Mouse (Mus musculus) embryonic facial prominence, embryonic 12.5 days (tissue): Measurements from ENCODE around the gene Mpv17l. TPM values are rescaled to one million over a fixed set of nuclear protein-coding genes. Genes with fewer than 3 reads are reported as not detected.

Experiments used
- ATAC-seq: fragments of 200-750 bp; cut with Nextera tagmentation; 2 replicates; pipeline ENCODE4 v1.8.0; 2017; ENCODE audit not compliant: insufficient number of reproducible peaks, insufficient read depth, low FRiP score, low TSS enrichment
- H3K27ac ChIP-seq: fragments of 300-500 bp; sonication (generic); 2 replicates; pipeline ENCODE4 v1.5.1; 2016; ENCODE audit warnings: mild to moderate bottlenecking
- H3K27me3 ChIP-seq: fragments of 300-500 bp; sonication (generic); 2 replicates; pipeline ENCODE4 v1.6.1; 2016; ENCODE audit warnings: mild to moderate bottlenecking, moderate library complexity
- H3K36me3 ChIP-seq: fragments of 300-500 bp; sonication (generic); 2 replicates; pipeline ENCODE4 v1.6.1; 2016; ENCODE audit warnings: mild to moderate bottlenecking
- H3K4me1 ChIP-seq: fragments of 300-500 bp; sonication (generic); 2 replicates; pipeline ENCODE4 v1.6.1; 2016
- H3K4me2 ChIP-seq: fragments of 300-500 bp; sonication (generic); replicated peaks from 2 replicates; pipeline ENCODE4 v1.6.1; 2016; ENCODE audit warnings: mild to moderate bottlenecking, moderate library complexity
- H3K4me3 ChIP-seq: fragments of 300-500 bp; sonication (generic); 2 replicates; pipeline ENCODE4 v1.5.1; 2016; ENCODE audit warnings: mild to moderate bottlenecking
- H3K9ac ChIP-seq: fragments of 300-500 bp; sonication (generic); 2 replicates; pipeline ENCODE4 v1.6.1; 2016; ENCODE audit warnings: mild to moderate bottlenecking, moderate library complexity
- H3K9me3 ChIP-seq: fragments of 300-500 bp; sonication (generic); 2 replicates; pipeline ENCODE4 v1.6.1; 2016; ENCODE audit warnings: mild to moderate bottlenecking, moderate library complexity
- WGBS: fragments of 180-500 bp; shearing (Covaris S2); methylation state at CpG from one replicate; pipeline ENCODE4 v1.1.7; 2016; 5-methylcytosine and 5-hydroxymethylcytosine counted together
- polyA plus RNA-seq: library from polyadenylated mRNA; unstranded; fragments of >200 nt; fragmentation: Nextera tagmentation; extraction: Ambion mirVana; gene quantifications from 2 replicates; pipeline ENCODE4 v1.2.1, GENCODE M21; 2016

Gene Mpv17l
- polyA plus RNA-seq, 1 experiment from 2014 or later: 3.7 TPM

GRCm38 (mm10) chr16:13983161-13983560 lies 80.2 kb downstream of the Mpv17l start:
- ATAC-seq: no peak
- no peak overlapping the region for H3K27ac ChIP-seq
- no peak overlapping the region for H3K9ac ChIP-seq
- 88% methylated on average over 5 of the region's 5 CpGs for WGBS
- no peaks in the 10 kb centered on the region for H3K27me3 ChIP-seq
- H3K4me1 ChIP-seq: 0 out of 2 replicates have a peak, but pooled peaks cover 3% of the 10 kb centered on the region
- H3K4me3 ChIP-seq: no peak overlapping the region
- H3K4me2 ChIP-seq: no peak overlapping the region
- H3K9me3 ChIP-seq: no peaks in the 10 kb centered on the region
- no peaks in the 10 kb centered on the region for H3K36me3 ChIP-seq

GRCm38 (mm10) chr16:13986197-13986573 lies 83.2 kb downstream of the Mpv17l start:
- H3K9me3 ChIP-seq: no peaks in the 10 kb centered on the region
- no peaks in the 10 kb centered on the region for H3K27me3 ChIP-seq
- 63% methylated on average over 3 of the region's 3 CpGs for WGBS
- H3K27ac ChIP-seq: no peak overlapping the region
- peak overlapping the region; percentile 52; the same call in 1 of the 2 replicates for H3K9ac ChIP-seq
- H3K4me3 ChIP-seq: peak overlapping the region; percentile 55
- no peak for ATAC-seq
- peak overlapping the region; percentile 81 for H3K4me2 ChIP-seq
- H3K36me3 ChIP-seq: no peaks in the 10 kb centered on the region
- 0 out of 2 replicates have a peak, but pooled peaks cover 3% of the 10 kb centered on the region for H3K4me1 ChIP-seq

DNA sequence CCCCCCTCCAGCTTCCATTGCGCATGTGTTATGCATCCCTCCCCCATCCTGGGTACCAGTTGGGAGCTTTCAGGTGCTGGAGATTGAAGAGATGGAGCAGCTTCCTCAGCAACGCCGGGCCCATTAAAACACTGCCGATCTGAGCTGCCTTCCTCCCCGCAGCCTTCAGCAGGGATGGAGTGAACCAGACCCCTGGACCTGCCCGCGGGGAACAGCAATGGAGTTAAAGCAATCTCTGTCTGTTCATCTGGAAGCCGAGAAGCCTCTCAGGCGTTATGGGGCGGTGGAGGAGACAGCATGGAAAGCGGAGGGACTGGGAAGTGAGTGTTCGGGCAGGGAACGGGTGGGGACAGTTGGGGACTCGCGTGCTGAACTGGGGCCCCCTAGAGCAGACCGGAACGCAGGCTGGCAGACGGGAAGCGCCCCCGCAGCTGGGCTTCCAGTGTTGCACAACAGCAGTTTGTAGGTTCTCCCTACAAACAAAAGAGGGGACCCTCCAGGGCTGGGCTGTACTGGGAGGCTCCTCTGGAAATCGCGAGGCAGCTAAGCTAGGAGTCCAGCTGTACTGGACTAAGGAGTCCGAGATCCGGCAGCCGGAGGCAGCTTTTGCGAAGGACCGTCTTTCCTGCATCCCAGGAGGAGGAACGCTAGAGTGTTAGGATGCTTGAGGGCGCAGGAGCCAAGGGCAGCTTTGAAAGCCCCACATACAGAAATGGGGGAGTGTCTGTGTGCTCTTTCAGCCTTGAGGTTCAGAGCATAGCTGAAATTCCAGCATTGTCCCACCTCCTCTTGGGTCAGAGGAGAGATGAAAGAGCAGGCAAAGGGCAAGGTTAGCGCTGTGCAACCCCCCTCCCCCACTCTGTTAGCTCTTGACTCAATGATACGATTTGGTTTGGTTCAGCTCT lies 83.9 kb downstream of the Mpv17l start, which contains the start of the genes 2900011O08Rik and Ifitm7:
2900011O08Rik (plus strand) TSS at position 31 of the 905 bp plus-strand sequence.
Ifitm7 (minus strand) TSS at position 315 of the 905 bp plus-strand sequence.
- Histone ChIP-seq H3K4me2 (peak within 1 kb of the TSS; percentile 81), H3K9me3 (no peaks in the 10 kb centered on the region), H3K4me3 (peak within 1 kb of the TSS; percentile 55), H3K27ac (peak within 1 kb of the TSS; percentile 54; the same call in 1 of the 2 replicates), H3K27me3 (no peaks in the 10 kb centered on the region), H3K9ac (peak within 1 kb of the TSS; percentile 52), H3K36me3 (no peaks in the 10 kb centered on the region), H3K4me1 (0 out of 2 replicates have a peak, but pooled peaks cover 3% of the 10 kb centered on the region)
- WGBS: under 1% methylated on average over 31 of the region's 31 CpGs
- ATAC-seq: peak; percentile 74

- 82% methylated on average over 11 of the region's 11 CpGs for WGBS
- H3K9me3 ChIP-seq: no peaks in the 10 kb centered on the region
- no peak overlapping the region for H3K4me3 ChIP-seq
- no peak overlapping the region for H3K27ac ChIP-seq
- no peaks in the 10 kb centered on the region for H3K27me3 ChIP-seq
- H3K9ac ChIP-seq: no peak overlapping the region
- H3K4me2 ChIP-seq: no peak overlapping the region
- no peaks in the 10 kb centered on the region for H3K36me3 ChIP-seq
- ATAC-seq: no peak
- 0 out of 2 replicates have a peak, but pooled peaks cover under 1% of the 10 kb centered on the region for H3K4me1 ChIP-seq
Observed at GRCm38 (mm10) chr16:13992518-13993248, 89.7 kb downstream of the Mpv17l start.

DNA sequence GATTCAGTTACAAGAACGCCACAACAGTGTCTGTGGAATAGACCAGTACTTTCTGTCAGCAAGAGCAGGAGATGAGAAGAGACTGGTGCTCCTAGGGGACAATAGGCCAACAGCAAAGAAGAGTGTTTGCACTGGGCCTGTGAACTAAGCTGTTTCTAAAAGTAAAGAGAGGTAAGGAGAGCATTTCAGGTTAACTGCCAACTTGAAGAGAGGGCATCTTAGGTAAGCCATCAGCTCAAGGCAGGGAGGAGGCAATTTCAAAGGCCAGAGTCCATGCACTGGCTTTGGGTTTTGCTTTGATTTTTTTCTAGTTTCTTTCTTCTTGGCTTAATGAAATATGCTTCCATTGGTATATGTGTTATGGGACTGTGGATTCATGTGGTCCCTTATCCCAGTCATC lies 91.1 kb downstream of the Mpv17l start:
- H3K27ac ChIP-seq: no peak overlapping the region
- ATAC-seq: no peak
- H3K9ac ChIP-seq: no peak overlapping the region
- H3K9me3 ChIP-seq: no peaks in the 10 kb centered on the region
- no peak overlapping the region for H3K4me3 ChIP-seq
- no peak overlapping the region for H3K4me2 ChIP-seq
- WGBS: 81% methylated on average over 1 of the region's 1 CpGs
- H3K36me3 ChIP-seq: no peaks in the 10 kb centered on the region
- H3K4me1 ChIP-seq: no peaks in the 10 kb centered on the region
- H3K27me3 ChIP-seq: no peaks in the 10 kb centered on the region

DNA sequence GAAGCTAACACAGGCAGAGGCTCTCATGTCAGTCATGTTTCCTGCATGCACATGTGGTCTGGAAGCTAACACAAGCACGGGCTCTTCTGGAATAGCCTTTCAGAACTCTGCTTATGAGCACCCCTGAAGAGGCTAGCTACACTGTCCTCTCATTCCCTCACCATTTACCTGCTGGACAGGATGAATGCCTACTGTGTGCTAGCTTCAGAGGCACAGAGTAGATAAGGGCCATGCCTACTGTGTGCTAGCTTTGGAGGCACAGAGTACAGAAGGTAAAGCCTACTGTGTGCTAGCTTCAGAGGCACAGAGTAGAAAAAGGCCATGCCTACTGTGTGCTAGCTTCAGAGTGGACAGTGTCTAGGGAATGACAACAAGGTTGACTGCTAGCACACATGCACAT lies 91.5 kb downstream of the Mpv17l start:
- WGBS: 79% methylated on average over 1 of the region's 1 CpGs
- Histone ChIP-seq H3K4me1 (no peaks in the 10 kb centered on the region), H3K9me3 (no peaks in the 10 kb centered on the region), H3K27ac (no peak overlapping the region), H3K27me3 (no peaks in the 10 kb centered on the region), H3K4me2 (no peak overlapping the region), H3K9ac (no peak overlapping the region), H3K36me3 (no peaks in the 10 kb centered on the region), H3K4me3 (no peak overlapping the region)
- no peak for ATAC-seq

Other genes starting within 250 kb of the Mpv17l start
- 39.1 and 40.9 TPM in 2 replicates for gene Parn, start 235.0 kb upstream of the Mpv17l start, polyA plus RNA-seq
- 44.5 and 48.3 TPM in 2 replicates for gene Bfar, start 231.3 kb upstream of the Mpv17l start, polyA plus RNA-seq
- gene 3110001I22Rik, start 231.2 kb upstream of the Mpv17l start, polyA plus RNA-seq: 6.9 and 8.0 TPM in 2 replicates
- gene Pla2g10, start 172.2 kb upstream of the Mpv17l start, polyA plus RNA-seq: not detected in 2 replicates
- 82.6 and 83.0 TPM in 2 replicates for gene Rrn3, start 122.5 kb upstream of the Mpv17l start, polyA plus RNA-seq
- 208 and 214 TPM in 2 replicates for gene Ntan1, start 84.3 kb upstream of the Mpv17l start, polyA plus RNA-seq
- gene Pdxdc1, start within 50 bp of the Mpv17l start, polyA plus RNA-seq: 96.6 and 103 TPM in 2 replicates
- gene 2900011O08Rik, start 83.4 kb downstream of the Mpv17l start, polyA plus RNA-seq: 10.6 and 12.6 TPM in 2 replicates
- 0.24 and 0.50 TPM in 2 replicates for gene Ifitm7, start 83.7 kb downstream of the Mpv17l start, polyA plus RNA-seq